Mouse (Mus musculus) intestine, embryonic 15.5 days (tissue): ENCODE results near the gene Lhb. TPM values are rescaled to one million over a fixed set of nuclear protein-coding genes. Genes with fewer than 3 reads are reported as not detected.
"Not testable (repeated sequence)": the region's sequence is repeated elsewhere in the genome, so short reads cannot be mapped to it uniquely, and the experiment has no call there.

Experiments used
- ATAC-seq: fragments of 200-750 bp; cut with Nextera tagmentation; 2 replicates; pipeline ENCODE4 v1.8.0; 2017; ENCODE audit warnings: moderate TSS enrichment, moderate library complexity
- H3K27ac ChIP-seq: fragments of 300-500 bp; sonication (generic); 2 replicates; pipeline ENCODE4 v1.5.1; 2015; ENCODE audit warnings: mild to moderate bottlenecking, inconsistent platforms
- H3K27me3 ChIP-seq: fragments of 300-500 bp; sonication (generic); replicated peaks from 2 replicates; pipeline ENCODE4 v1.6.1; 2015; ENCODE audit warnings: inconsistent platforms
- H3K36me3 ChIP-seq: fragments of 300-500 bp; sonication (generic); 2 replicates; pipeline ENCODE4 v1.6.1; 2015; ENCODE audit warnings: inconsistent platforms
- H3K4me1 ChIP-seq: fragments of 300-500 bp; sonication (generic); replicated peaks from 2 replicates; pipeline ENCODE4 v1.6.1; 2015; ENCODE audit warnings: inconsistent platforms
- H3K4me2 ChIP-seq: fragments of 300-500 bp; sonication (generic); replicated peaks from 2 replicates; pipeline ENCODE4 v1.6.1; 2015; ENCODE audit warnings: mild to moderate bottlenecking, inconsistent platforms
- H3K4me3 ChIP-seq: fragments of 300-500 bp; sonication (generic); replicated peaks from 2 replicates; pipeline ENCODE4 v1.5.1; 2015; ENCODE audit warnings: inconsistent platforms
- H3K9ac ChIP-seq: fragments of 300-500 bp; sonication (generic); 2 replicates; pipeline ENCODE4 v1.6.1; 2015; ENCODE audit warnings: inconsistent platforms
- H3K9me3 ChIP-seq: fragments of 300-500 bp; sonication (generic); 2 replicates; pipeline ENCODE4 v1.6.1; 2016; ENCODE audit warnings: inconsistent platforms
- WGBS: fragments of 180-500 bp; shearing (Covaris S2); methylation state at CpG from one replicate; pipeline ENCODE4 v1.1.7; 2015; 5-methylcytosine and 5-hydroxymethylcytosine counted together
- polyA plus RNA-seq: library from polyadenylated mRNA; unstranded; fragments of >200 nt; fragmentation: Nextera tagmentation; extraction: Ambion mirVana; gene quantifications from 2 replicates; pipeline ENCODE4 v1.2.1, GENCODE M21; 2015

Gene Lhb
- polyA plus RNA-seq, 1 experiment from 2014 or later, result 0.52 TPM

DNA sequence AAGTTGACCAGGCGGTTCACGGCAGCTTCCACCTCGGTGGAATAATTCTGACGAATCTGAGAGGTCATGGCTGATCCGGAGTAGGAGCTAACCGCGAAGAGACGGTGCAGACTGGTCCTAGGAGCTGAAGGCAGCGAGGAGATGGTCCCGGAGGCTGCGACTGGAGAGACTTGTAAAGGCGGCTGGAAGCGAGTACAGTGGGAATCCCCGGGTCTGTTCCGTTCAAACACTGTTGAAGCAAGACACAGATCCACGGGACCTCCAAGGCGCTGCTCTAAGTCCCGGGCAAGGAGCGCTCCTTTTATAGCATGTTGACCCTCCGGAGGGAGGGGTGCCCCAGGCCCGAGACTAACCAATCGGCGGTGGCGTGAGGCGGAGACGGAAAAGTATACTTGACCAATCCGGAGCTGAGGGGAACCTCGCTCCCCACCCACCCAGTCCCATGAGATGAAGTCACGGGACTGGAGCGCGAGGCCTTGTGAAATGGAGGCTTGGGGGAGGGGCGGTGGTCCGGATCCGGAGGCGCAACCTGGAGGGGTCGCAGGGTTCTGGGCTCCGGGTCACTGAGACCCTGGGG lies 39.0 kb downstream of the Lhb start, which contains the start of gene Ftl1:
Gene Ftl1, minus strand, starts transcription at position 321 of the 577 bp plus-strand sequence.
- not testable (repeated sequence) for H3K9me3 ChIP-seq, H3K27me3 ChIP-seq
- peak; percentile 94 for ATAC-seq
- Histone ChIP-seq H3K36me3 (peaks cover 19% of the 10 kb centered on the region), H3K4me1 (peaks cover 32% of the 10 kb centered on the region), H3K4me2 (peak within 1 kb of the TSS; percentile 75), H3K27ac (peak within 1 kb of the TSS; percentile 89), H3K4me3 (peak within 1 kb of the TSS; percentile 73), H3K9ac (peak within 1 kb of the TSS; percentile 75)
- 0% methylated on average over 29 of the region's 37 CpGs for WGBS

DNA sequence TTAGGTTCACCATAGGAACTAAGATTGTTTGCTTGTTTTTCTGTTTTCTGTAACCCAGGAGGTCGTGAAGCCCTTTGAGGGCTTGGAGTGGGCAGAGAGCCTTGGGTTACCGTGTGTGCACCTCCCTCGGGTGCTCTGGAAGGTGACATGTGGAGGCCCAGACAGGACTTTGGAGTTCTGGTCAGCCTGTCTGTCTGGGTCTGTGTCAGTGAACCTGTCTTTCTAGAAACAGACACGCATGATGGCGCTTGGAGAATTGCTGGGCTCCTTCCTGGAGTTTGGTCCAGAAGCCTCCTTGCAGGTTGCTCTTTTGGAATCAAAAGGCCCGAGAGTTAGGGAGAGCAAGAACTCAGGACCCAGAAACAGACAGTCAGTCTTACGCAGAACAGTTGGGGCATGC lies 39.8 kb downstream of the Lhb start:
- Histone ChIP-seq H3K9ac (peak overlapping the region; percentile 43), H3K4me2 (peak overlapping the region; percentile 57), H3K9me3 (no peaks in the 10 kb centered on the region), H3K36me3 (peaks cover 25% of the 10 kb centered on the region), H3K27me3 (no peaks in the 10 kb centered on the region), H3K4me1 (peaks cover 35% of the 10 kb centered on the region), H3K4me3 (peak overlapping the region; percentile 29), H3K27ac (peak overlapping the region; percentile 89)
- ATAC-seq, result no peak
- WGBS, result 57% methylated on average over 7 of the region's 7 CpGs

DNA sequence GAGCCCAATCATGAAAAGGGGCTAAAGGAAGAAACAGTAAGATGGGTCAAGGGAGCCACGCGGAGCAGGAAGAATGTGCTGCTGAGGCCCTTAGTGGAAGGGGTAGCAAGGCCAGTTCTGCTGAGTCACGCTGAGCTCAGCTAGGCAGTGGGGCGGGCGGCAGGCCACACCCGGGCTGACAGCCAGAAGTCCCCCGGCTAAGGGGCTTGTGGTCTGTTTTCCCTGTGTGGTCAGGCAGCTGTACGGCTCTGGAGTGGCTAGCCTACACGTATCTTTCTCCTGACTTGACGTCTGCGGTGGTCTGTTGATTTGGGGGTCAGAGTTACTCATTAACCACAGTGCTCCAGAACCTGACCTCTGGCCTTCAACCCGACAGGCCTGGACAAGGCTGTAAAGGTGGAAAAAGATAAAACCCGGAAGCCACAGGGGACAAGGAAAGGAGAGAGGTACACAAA lies 40.3 kb downstream of the Lhb start:
- ATAC-seq, result peak; percentile 64
- WGBS, result 5% methylated on average over 13 of the region's 13 CpGs
- H3K4me3 ChIP-seq, result peak overlapping the region; percentile 29
- H3K36me3 ChIP-seq, result peaks cover 25% of the 10 kb centered on the region
- no peaks in the 10 kb centered on the region for H3K9me3 ChIP-seq
- H3K27me3 ChIP-seq, result no peaks in the 10 kb centered on the region
- peak overlapping the region; percentile 57 for H3K4me2 ChIP-seq
- H3K27ac ChIP-seq, result peak overlapping the region; percentile 89
- peaks cover 41% of the 10 kb centered on the region for H3K4me1 ChIP-seq
- H3K9ac ChIP-seq, result peak overlapping the region; percentile 43; the same call in 1 of the 2 replicates

DNA sequence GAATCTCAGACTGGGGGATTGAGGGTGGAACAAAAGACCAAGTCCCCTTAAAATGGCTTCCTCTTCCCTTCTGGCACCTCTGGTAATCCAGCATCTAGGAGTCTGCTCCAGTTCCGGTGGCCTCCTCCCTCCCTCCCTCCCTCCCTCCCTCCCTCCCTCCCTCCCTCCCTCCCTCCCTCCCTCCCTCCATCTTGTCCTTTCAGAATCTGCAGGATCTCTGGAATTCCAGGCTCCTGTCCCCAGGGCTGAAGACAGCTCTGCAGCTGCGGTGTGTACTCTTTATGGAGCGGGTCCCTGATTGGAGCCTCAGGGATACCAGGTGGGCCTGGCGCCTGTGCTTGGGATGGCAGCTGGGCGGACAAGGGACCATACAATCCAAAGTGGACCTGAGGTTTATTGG lies 40.7 kb downstream of the Lhb start:
- Histone ChIP-seq H3K9me3 (no peaks in the 10 kb centered on the region), H3K4me2 (peak overlapping the region; percentile 57), H3K27ac (peak overlapping the region; percentile 89), H3K36me3 (peaks cover 21% of the 10 kb centered on the region), H3K9ac (no peak overlapping the region), H3K4me1 (peaks cover 44% of the 10 kb centered on the region), H3K4me3 (no peak overlapping the region), H3K27me3 (no peaks in the 10 kb centered on the region)
- WGBS, result 46% methylated on average over 5 of the region's 5 CpGs
- ATAC-seq, result peak; percentile 2

DNA sequence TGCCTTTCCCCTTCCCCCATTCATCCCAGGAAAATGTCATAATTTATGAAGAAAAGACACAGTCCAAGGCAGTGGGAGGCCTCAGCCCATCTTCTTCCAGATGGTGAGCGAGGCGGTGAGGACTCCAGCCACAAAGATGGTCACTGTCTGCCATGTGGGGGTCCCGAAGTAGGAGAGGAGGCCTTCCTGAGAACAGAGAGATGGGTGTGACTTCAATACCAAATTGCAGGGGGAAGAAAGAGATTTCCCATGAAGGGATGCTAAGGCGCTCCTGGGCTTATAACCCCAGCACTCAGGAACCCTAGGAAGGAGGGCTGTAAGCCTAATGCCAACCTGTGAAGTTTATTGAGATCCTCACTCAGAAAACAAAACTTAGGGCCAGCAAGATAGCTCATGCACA lies 41.2 kb downstream of the Lhb start:
- no peaks in the 10 kb centered on the region for H3K9me3 ChIP-seq
- no peak for ATAC-seq
- WGBS, result 71% methylated on average over 4 of the region's 4 CpGs
- peaks cover 44% of the 10 kb centered on the region for H3K4me1 ChIP-seq
- H3K9ac ChIP-seq, result no peak overlapping the region
- peak overlapping the region; percentile 14; the same call in 1 of the 2 replicates for H3K4me2 ChIP-seq
- no peaks in the 10 kb centered on the region for H3K27me3 ChIP-seq
- no peak overlapping the region for H3K4me3 ChIP-seq
- H3K36me3 ChIP-seq, result peaks cover 21% of the 10 kb centered on the region
- H3K27ac ChIP-seq, result peak overlapping the region; percentile 89

DNA sequence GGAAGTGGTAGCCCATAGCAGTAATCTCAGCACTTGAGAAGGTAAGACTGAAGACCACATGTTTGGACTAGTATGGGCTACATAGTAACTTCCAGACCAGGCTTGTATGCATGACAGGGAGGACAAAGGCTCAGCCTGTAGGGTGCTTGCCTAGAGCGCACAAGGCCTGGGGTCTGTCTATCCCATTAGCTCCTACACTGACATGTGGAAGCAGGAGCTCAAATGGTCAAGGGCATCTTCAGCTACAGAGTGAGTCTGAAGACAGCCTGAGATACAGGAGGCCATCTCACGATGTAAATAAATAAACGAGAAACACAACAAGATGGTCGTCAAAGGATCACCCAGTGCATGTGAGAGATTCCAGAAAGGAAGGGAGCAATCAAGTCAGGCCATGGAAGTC lies 41.7 kb downstream of the Lhb start:
- H3K4me2 ChIP-seq, result no peak overlapping the region
- no peak overlapping the region for H3K27ac ChIP-seq
- H3K27me3 ChIP-seq, result no peaks in the 10 kb centered on the region
- peaks cover 43% of the 10 kb centered on the region for H3K4me1 ChIP-seq
- H3K36me3 ChIP-seq, result peaks cover 16% of the 10 kb centered on the region
- no peaks in the 10 kb centered on the region for H3K9me3 ChIP-seq
- 80% methylated on average over 4 of the region's 4 CpGs for WGBS
- no peak overlapping the region for H3K9ac ChIP-seq
- ATAC-seq, result no peak
- H3K4me3 ChIP-seq, result no peak overlapping the region

DNA sequence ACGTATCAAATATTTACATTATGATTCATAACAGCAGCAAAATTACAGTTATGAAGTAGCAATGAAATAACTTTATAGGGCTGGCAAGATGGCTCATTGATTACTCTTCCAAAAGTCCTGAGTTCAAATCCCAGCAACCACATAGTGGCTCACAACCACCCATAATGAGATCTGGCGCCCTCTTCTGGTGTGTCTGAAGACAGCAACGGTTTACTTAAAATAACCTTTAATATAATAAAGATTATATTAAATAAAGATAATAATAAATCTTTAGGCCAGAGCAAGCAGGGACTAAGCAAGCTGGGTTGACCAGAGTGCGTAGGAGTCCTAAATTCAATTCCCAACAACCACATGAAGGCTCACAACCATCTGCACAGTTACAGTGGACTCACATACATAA lies 42.2 kb downstream of the Lhb start:
- Histone ChIP-seq H3K36me3 (peaks cover 16% of the 10 kb centered on the region), H3K4me1 (peaks cover 38% of the 10 kb centered on the region)
- H3K27me3 ChIP-seq, ATAC-seq, H3K9me3 ChIP-seq, H3K27ac ChIP-seq, H3K4me3 ChIP-seq, H3K9ac ChIP-seq, H3K4me2 ChIP-seq: not testable (repeated sequence)
- 76% methylated on average over 4 of the region's 4 CpGs for WGBS

DNA sequence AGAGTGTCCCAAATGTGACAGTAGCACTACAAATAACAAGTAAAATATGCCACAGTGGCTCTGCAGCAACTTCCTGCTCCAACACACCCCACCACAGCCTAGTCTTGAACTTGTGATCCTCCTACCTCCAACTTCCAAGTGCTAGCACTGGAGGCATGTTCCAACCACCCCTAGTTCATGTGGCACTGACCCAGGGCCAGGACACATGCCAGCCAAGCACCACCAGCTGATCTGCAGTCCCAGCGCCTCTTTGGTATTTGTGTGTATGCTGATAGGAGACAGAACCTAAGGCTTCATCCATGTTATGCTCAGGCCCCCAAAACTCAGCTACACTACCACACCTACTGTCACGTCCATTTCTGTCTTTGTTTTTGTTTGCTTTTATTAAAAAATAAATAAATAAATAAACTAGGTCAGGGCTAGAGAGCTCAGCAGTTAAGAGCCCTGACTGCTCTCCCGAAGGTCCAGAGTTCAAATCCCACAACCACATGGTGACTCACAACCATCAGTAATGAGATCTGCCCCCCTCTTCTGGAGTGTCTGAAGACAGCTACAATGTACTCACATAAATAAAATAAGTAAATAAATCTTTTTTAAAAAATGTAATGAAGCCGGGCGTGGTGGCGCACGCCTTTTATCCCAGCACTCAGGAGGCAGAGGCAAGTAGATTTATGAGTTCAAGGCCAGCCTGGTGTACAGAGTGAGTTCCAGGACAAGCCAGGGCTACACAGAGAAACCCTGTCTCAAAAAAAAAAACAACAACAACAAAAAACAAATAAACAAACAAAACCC lies 43.6 kb downstream of the Lhb start:
- Histone ChIP-seq H3K9ac (no peak overlapping the region), H3K4me1 (peaks cover 32% of the 10 kb centered on the region), H3K36me3 (peaks cover 16% of the 10 kb centered on the region), H3K27ac (no peak overlapping the region), H3K4me2 (no peak overlapping the region), H3K4me3 (no peak overlapping the region), H3K27me3 (no peaks in the 10 kb centered on the region), H3K9me3 (no peaks in the 10 kb centered on the region)
- 91% methylated on average over 7 of the region's 7 CpGs for WGBS
- no peak for ATAC-seq

DNA sequence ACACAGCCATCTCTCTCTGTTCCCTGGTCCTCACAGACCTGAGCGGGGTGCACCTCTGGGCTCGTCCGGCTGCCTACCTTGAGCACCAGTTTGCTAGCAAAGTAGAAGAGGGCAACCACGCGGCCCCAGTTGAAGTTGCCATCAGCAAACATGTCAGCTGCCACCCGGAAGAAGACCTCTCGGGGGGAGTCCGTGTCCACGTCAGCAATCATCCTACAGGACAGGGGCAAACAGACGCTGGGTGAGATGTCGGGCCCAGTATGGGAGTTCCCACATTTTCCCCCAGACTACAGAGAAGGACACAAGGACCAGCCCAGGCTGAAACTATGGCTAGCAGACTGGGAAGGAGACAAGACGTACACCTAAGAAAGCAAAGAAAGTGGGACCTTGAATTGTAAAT lies 44.5 kb downstream of the Lhb start:
- no peak overlapping the region for H3K4me3 ChIP-seq

DNA sequence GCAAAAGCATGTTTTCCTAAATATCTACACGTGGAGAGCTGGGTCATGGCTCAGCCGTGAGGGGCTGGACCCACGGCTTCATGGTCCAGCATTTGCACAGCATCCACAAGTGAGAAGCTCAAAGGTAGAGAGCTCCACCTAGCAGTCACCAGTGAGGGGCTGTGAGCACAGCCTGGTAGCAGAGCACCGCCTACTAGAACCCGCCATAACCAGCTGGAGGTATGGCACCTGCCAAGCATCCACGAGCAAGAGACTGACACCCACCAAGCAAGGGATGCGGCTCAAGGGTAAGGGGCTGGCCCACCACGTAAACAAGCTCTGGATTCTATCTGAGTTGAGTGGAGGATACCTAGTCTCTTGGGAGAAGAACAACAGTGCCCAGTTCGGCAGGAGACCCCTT lies 44.9 kb downstream of the Lhb start:
- no peak for ATAC-seq
- Histone ChIP-seq H3K9me3 (no peaks in the 10 kb centered on the region), H3K4me2 (peak overlapping the region; percentile 89), H3K4me1 (peaks cover 28% of the 10 kb centered on the region), H3K9ac (peak overlapping the region; percentile 90), H3K36me3 (peaks cover 16% of the 10 kb centered on the region), H3K27ac (0 out of 2 replicates have a peak overlapping the region, but pooled peaks have one; percentile 58), H3K4me3 (peak overlapping the region; percentile 86), H3K27me3 (no peaks in the 10 kb centered on the region)
- WGBS, result 74% methylated on average over 9 of the region's 9 CpGs

More for the DNA sequence above, 44.5 kb downstream of the Lhb start:
- Histone ChIP-seq H3K27me3 (no peaks in the 10 kb centered on the region), H3K9ac (no peak overlapping the region), H3K9me3 (no peaks in the 10 kb centered on the region), H3K4me2 (peak overlapping the region; percentile 89), H3K36me3 (peaks cover 16% of the 10 kb centered on the region), H3K27ac (no peak overlapping the region), H3K4me1 (peaks cover 32% of the 10 kb centered on the region)
- ATAC-seq, result no peak
- WGBS, result 94% methylated on average over 12 of the region's 12 CpGs

DNA sequence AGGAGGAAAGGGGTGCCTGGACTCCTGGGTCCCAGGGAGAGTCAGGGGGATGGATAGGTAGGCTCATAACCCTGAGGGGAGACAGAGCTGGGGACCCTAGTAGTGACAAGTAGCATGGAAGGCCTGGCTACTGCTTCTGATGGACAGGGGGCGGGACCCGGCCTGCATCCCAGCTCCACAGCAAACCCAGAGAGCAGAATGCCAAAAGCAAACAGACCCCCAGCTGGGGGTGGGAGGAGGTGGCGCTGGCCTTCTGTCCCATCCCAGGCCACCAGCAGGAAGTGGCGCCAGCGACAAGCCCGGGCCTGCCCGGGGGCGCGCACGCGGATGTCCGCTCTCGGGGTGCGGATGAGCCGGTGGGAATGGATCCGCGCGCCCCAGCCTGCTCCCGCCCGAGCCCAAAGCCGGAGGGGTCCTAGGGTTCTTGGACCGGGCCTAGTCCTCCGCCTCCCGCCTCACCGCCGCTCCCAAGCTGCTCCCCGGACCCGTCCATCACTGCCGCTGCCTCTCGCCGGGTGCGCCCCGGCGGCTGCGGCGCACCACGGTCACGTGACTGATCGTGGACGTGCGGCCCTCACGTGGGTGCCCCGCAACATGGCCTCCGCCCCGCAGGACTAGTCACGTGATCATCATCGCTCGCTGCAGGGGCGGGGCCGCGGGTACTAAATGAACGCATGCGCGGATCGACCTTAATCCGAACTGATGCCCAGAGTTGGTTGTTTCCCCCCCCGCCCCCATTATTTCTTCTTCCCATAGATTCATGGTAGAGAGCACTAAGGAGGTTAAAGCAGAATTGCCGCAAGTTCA lies 45.9 kb downstream of the Lhb start, which contains the start of gene Bax:
Gene Bax, minus strand, starts transcription at position 616 of the 807 bp plus-strand sequence.
- H3K36me3 ChIP-seq, result peaks cover 16% of the 10 kb centered on the region
- no peaks in the 10 kb centered on the region for H3K27me3 ChIP-seq
- H3K4me2 ChIP-seq, result peak within 1 kb of the TSS; percentile 89
- H3K27ac ChIP-seq, result peak within 1 kb of the TSS; percentile 58
- WGBS, result under 1% methylated on average over 58 of the region's 58 CpGs
- peak within 1 kb of the TSS; percentile 86 for H3K4me3 ChIP-seq
- ATAC-seq, result peak; percentile 86
- H3K9me3 ChIP-seq, result no peaks in the 10 kb centered on the region
- peak within 1 kb of the TSS; percentile 90 for H3K9ac ChIP-seq
- H3K4me1 ChIP-seq, result peaks cover 23% of the 10 kb centered on the region
